In the genomic region with DNA sequence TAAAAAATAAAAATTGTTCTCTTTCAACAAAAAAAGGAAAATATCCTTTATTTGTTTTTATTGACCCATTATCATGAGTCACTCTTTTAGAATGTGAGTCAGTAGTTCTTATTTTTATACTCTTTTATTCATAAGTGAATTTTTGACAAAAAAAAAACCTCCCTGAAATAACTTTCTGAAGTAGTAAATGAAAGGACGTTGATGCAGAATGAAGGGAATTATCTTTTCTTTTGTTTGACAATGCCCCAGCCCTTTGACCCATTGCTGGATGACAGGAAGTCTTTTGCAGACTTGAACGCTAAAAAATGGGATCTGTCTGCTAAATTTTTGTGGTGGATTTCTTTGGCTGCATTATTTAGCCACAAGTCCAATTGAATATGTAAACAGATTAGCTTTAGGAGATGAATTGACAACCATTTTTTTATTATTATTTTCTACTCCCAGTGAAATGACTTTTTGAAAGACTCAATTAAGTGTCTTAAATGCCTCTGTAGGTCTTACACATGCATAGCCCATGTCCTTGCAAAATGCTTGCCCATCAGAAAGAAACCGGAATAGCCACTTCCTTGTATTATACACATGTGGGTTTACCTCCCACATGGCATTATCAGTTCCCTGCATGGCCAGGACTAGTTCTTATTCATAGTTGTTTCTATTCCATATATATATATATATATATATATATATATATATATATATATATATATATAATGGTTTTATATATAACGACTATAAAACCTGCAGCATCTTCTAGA, we compare ENCODE assay signal across 9 mouse cellular contexts. TPM values are rescaled to one million over a fixed set of nuclear protein-coding genes. Genes with fewer than 3 reads are reported as not detected.
DNase-seq lines count a peak whose midpoint lies in the region; ATAC-seq and TF ChIP-seq lines count a peak whose summit lies in the region.
"Had no signal": no experiment of that assay in that cellular context is flagged by ENCODE, and none has a peak within 500 bp of the region (broad histone marks: within the 10 kb centered on the region; RNA-seq: fewer than 3 reads in every experiment).

No protein-coding gene starts in this region.

- H3K4me2 ChIP-seq in forebrain, embryonic 14.5 days (ENCODE audit: low read length) = peak overlapping the region; percentile 50; the same call in 1 of the 2 replicates
- H3K4me2 ChIP-seq in forebrain, postnatal 0 days (ENCODE audit: low read depth) = no peak overlapping the region
- H3K4me2 ChIP-seq in hindbrain, postnatal 0 days (ENCODE audit: low read depth, low read length) = peak overlapping the region; percentile 41; the same call in 1 of the 2 replicates
- H3K4me2 ChIP-seq in hindbrain, embryonic 12.5 days (replicated peaks) = no peak overlapping the region
- H3K4me2 ChIP-seq in neural tube, embryonic 12.5 days (replicated peaks) = peak overlapping the region; percentile 43; the same call in 1 of the 2 replicates
- H3K4me2 ChIP-seq in neural tube, embryonic 15.5 days = no peak overlapping the region
- peak overlapping the region; percentile 49 for H3K4me2 ChIP-seq in stomach, embryonic 16.5 days (ENCODE audit: low read depth, low read length)

- no peak for TF ChIP-seq CTCF in forebrain, postnatal 0 days (IDR thresholded peaks at IDR 0.05; ENCODE audit: low read depth)
- no peak for TF ChIP-seq CTCF in hindbrain, postnatal 0 days (IDR thresholded peaks at IDR 0.05; ENCODE audit: low read depth)

- no peaks in the 10 kb centered on the region for H3K36me3 ChIP-seq in forebrain, embryonic 14.5 days (ENCODE audit: control insufficient read depth, insufficient read depth, low read length)
- H3K36me3 ChIP-seq in forebrain, postnatal 0 days (ENCODE audit: insufficient read depth) = no peaks in the 10 kb centered on the region
- no peaks in the 10 kb centered on the region for H3K36me3 ChIP-seq in hindbrain, postnatal 0 days (ENCODE audit: insufficient read depth, low read length)
- no peaks in the 10 kb centered on the region for H3K36me3 ChIP-seq in hindbrain, embryonic 12.5 days
- no peaks in the 10 kb centered on the region for H3K36me3 ChIP-seq in neural tube, embryonic 12.5 days
- no peaks in the 10 kb centered on the region for H3K36me3 ChIP-seq in neural tube, embryonic 15.5 days
- no peaks in the 10 kb centered on the region for H3K36me3 ChIP-seq in stomach, embryonic 16.5 days (ENCODE audit: control insufficient read depth, insufficient read depth, low read length)
- H3K36me3 ChIP-seq: liver, embryonic 15.5 days had no signal

- DNase-seq in forebrain, embryonic 14.5 days (ENCODE audit: low spot score) = no peak
- DNase-seq in forebrain, postnatal 0 days = no peak
- no peak for DNase-seq in hindbrain, postnatal 0 days (ENCODE audit: low spot score)
- DNase-seq in cerebellum, postnatal 14 days = no peak

- no peak overlapping the region for H3K9ac ChIP-seq in forebrain, embryonic 14.5 days (ENCODE audit: low read length)
- no peak overlapping the region for H3K9ac ChIP-seq in forebrain, postnatal 0 days
- no peak overlapping the region for H3K9ac ChIP-seq in hindbrain, postnatal 0 days (replicated peaks; ENCODE audit: low read length)
- no peak overlapping the region for H3K9ac ChIP-seq in hindbrain, embryonic 12.5 days
- no peak overlapping the region for H3K9ac ChIP-seq in neural tube, embryonic 12.5 days
- H3K9ac ChIP-seq in neural tube, embryonic 15.5 days (replicated peaks) = no peak overlapping the region
- no peak overlapping the region for H3K9ac ChIP-seq in stomach, embryonic 16.5 days (ENCODE audit: low read length)
- H3K9ac ChIP-seq: liver, embryonic 15.5 days had no signal

- no peaks in the 10 kb centered on the region for H3K27me3 ChIP-seq in forebrain, embryonic 14.5 days (replicated peaks; ENCODE audit: control insufficient read depth, insufficient read depth, low read length)
- no peaks in the 10 kb centered on the region; the same call in 1 of the 2 replicates for H3K27me3 ChIP-seq in forebrain, postnatal 0 days (ENCODE audit: insufficient read depth, low read length)
- H3K27me3 ChIP-seq in hindbrain, postnatal 0 days (ENCODE audit: insufficient read depth, low read length) = no peaks in the 10 kb centered on the region
- no peaks in the 10 kb centered on the region for H3K27me3 ChIP-seq in hindbrain, embryonic 12.5 days
- no peaks in the 10 kb centered on the region for H3K27me3 ChIP-seq in neural tube, embryonic 12.5 days (replicated peaks)
- no peaks in the 10 kb centered on the region for H3K27me3 ChIP-seq in neural tube, embryonic 15.5 days (replicated peaks)
- H3K27me3 ChIP-seq in stomach, embryonic 16.5 days (ENCODE audit: control insufficient read depth, insufficient read depth, low read length) = no peaks in the 10 kb centered on the region
- H3K27me3 ChIP-seq: liver, embryonic 15.5 days had no signal

- ATAC-seq in forebrain, embryonic 14.5 days = no peak
- no peak for ATAC-seq in forebrain, postnatal 0 days
- ATAC-seq in hindbrain, postnatal 0 days = no peak
- no peak for ATAC-seq in hindbrain, embryonic 12.5 days (ENCODE audit: low FRiP score)
- ATAC-seq in neural tube, embryonic 12.5 days (ENCODE audit: low FRiP score, low read depth) = no peak
- ATAC-seq in neural tube, embryonic 15.5 days (ENCODE audit: low FRiP score) = no peak
- ATAC-seq in stomach, embryonic 16.5 days (ENCODE audit: insufficient read depth, low FRiP score) = no peak

- WGBS in forebrain, embryonic 14.5 days = 38% methylated on average over 4 of the region's 4 CpGs
- WGBS in forebrain, postnatal 0 days = 38% methylated on average over 4 of the region's 4 CpGs
- 48% methylated on average over 4 of the region's 4 CpGs for WGBS in hindbrain, postnatal 0 days
- 43% methylated on average over 4 of the region's 4 CpGs for WGBS in hindbrain, embryonic 12.5 days
- WGBS in neural tube, embryonic 12.5 days = 52% methylated on average over 4 of the region's 4 CpGs
- whole genome bisulfite sequencing in neural tube, embryonic 15.5 days = 58% methylated on average over 4 of the region's 4 CpGs
- WGBS in stomach, embryonic 16.5 days = 43% methylated on average over 4 of the region's 4 CpGs

- H3K27ac ChIP-seq in forebrain, embryonic 14.5 days (ENCODE audit: low read depth, low read length) = no peak overlapping the region
- H3K27ac ChIP-seq in forebrain, postnatal 0 days (ENCODE audit: low read depth, low read length) = no peak overlapping the region
- no peak overlapping the region for H3K27ac ChIP-seq in hindbrain, postnatal 0 days
- H3K27ac ChIP-seq in hindbrain, embryonic 12.5 days = no peak overlapping the region
- H3K27ac ChIP-seq in neural tube, embryonic 12.5 days = no peak overlapping the region
- H3K27ac ChIP-seq in neural tube, embryonic 15.5 days (replicated peaks) = no peak overlapping the region
- H3K27ac ChIP-seq in stomach, embryonic 16.5 days (ENCODE audit: low read length) = no peak overlapping the region

- H3K4me1 ChIP-seq in forebrain, embryonic 14.5 days (ENCODE audit: control insufficient read depth, insufficient read depth, low read length) = peaks cover 4% of the 10 kb centered on the region; the same call in 1 of the 2 replicates
- H3K4me1 ChIP-seq in forebrain, postnatal 0 days (ENCODE audit: insufficient read depth) = no peaks in the 10 kb centered on the region
- peaks cover 3% of the 10 kb centered on the region; the same call in 1 of the 2 replicates for H3K4me1 ChIP-seq in hindbrain, postnatal 0 days (ENCODE audit: insufficient read depth, low read length)
- peaks cover 10% of the 10 kb centered on the region for H3K4me1 ChIP-seq in hindbrain, embryonic 12.5 days
- H3K4me1 ChIP-seq in neural tube, embryonic 12.5 days = peaks cover 9% of the 10 kb centered on the region
- H3K4me1 ChIP-seq in neural tube, embryonic 15.5 days = peaks cover 5% of the 10 kb centered on the region; the same call in 1 of the 2 replicates
- H3K4me1 ChIP-seq in stomach, embryonic 16.5 days (ENCODE audit: control insufficient read depth, insufficient read depth, low read length) = 0 out of 2 replicates have a peak, but pooled peaks cover 12% of the 10 kb centered on the region
- H3K4me1 ChIP-seq: liver, embryonic 15.5 days had no signal

- H3K9me3 ChIP-seq in forebrain, embryonic 14.5 days (replicated peaks; ENCODE audit: control insufficient read depth, low read length) = no peaks in the 10 kb centered on the region
- H3K9me3 ChIP-seq in forebrain, postnatal 0 days (ENCODE audit: low read length) = no peaks in the 10 kb centered on the region
- H3K9me3 ChIP-seq in hindbrain, postnatal 0 days (ENCODE audit: low read length) = no peaks in the 10 kb centered on the region
- no peaks in the 10 kb centered on the region for H3K9me3 ChIP-seq in hindbrain, embryonic 12.5 days (replicated peaks)
- no peaks in the 10 kb centered on the region for H3K9me3 ChIP-seq in neural tube, embryonic 12.5 days
- no peaks in the 10 kb centered on the region for H3K9me3 ChIP-seq in neural tube, embryonic 15.5 days (replicated peaks)
- no peaks in the 10 kb centered on the region for H3K9me3 ChIP-seq in stomach, embryonic 16.5 days (replicated peaks; ENCODE audit: control insufficient read depth, low read length)
- H3K9me3 ChIP-seq: liver, embryonic 15.5 days had no signal

- H3K4me3 ChIP-seq in forebrain, embryonic 14.5 days (ENCODE audit: low read depth, low read length) = no peak overlapping the region
- H3K4me3 ChIP-seq in forebrain, postnatal 0 days (ENCODE audit: low read depth, low read length) = no peak overlapping the region
- H3K4me3 ChIP-seq in hindbrain, postnatal 0 days (ENCODE audit: low read length) = no peak overlapping the region
- H3K4me3 ChIP-seq in hindbrain, embryonic 12.5 days = no peak overlapping the region
- no peak overlapping the region for H3K4me3 ChIP-seq in neural tube, embryonic 12.5 days
- no peak overlapping the region for H3K4me3 ChIP-seq in neural tube, embryonic 15.5 days (replicated peaks)
- no peak overlapping the region for H3K4me3 ChIP-seq in stomach, embryonic 16.5 days (replicated peaks; ENCODE audit: low read length)

RNA-seq across cellular contexts. Expression of gene Vcam1, which starts 0.5 kb away (rescaled TPM):
- 33.1 and 35.6 TPM in 2 replicates for polyA plus RNA-seq in forebrain, embryonic 14.5 days (2014; fragmentation: Nextera tagmentation; extraction: Ambion mirVana)
- total RNA-seq in forebrain, postnatal 0 days (2014; rRNA removed) = 30.2 and 36.9 TPM in 2 replicates
- 28.2 and 32.1 TPM in 2 replicates for polyA plus RNA-seq in forebrain, postnatal 0 days (2015; fragmentation: Nextera tagmentation; extraction: Ambion mirVana)
- total RNA-seq in hindbrain, postnatal 0 days (2014; rRNA removed) = 35.4 and 45.3 TPM in 2 replicates
- 40.7 and 43.5 TPM in 2 replicates for polyA plus RNA-seq in hindbrain, postnatal 0 days (2015; fragmentation: Nextera tagmentation; extraction: Ambion mirVana)
- 81.2 and 90.2 TPM in 2 replicates for polyA plus RNA-seq in hindbrain, embryonic 12.5 days (2016; fragmentation: Nextera tagmentation; extraction: Ambion mirVana)
- polyA plus RNA-seq in neural tube, embryonic 12.5 days (2016; fragmentation: Nextera tagmentation; extraction: Ambion mirVana) = 41.9 and 51.0 TPM in 2 replicates
- polyA plus RNA-seq in neural tube, embryonic 15.5 days (2015; fragmentation: Nextera tagmentation; extraction: Ambion mirVana) = 25.9 and 38.1 TPM in 2 replicates
- polyA plus RNA-seq in stomach, embryonic 16.5 days (2015; fragmentation: Nextera tagmentation; extraction: Ambion mirVana) = 63.3 and 65.7 TPM in 2 replicates

Comparison
In these comparisons a context has a peak if more than half of its experiments do, and no peak if none do; other contexts are left out.
1. H3K4me2 ChIP-seq: peak in forebrain, embryonic 14.5 days (single experiment), hindbrain, postnatal 0 days (single experiment), neural tube, embryonic 12.5 days (single experiment) and stomach, embryonic 16.5 days (single experiment); none in forebrain, postnatal 0 days (single experiment), hindbrain, embryonic 12.5 days (single experiment) and neural tube, embryonic 15.5 days (single experiment).